Mouse (Mus musculus): ENCODE results near the gene Vmn1r46. TPM values are rescaled to one million over a fixed set of nuclear protein-coding genes. Genes with fewer than 3 reads are reported as not detected.
"Not testable (repeated sequence)": the region's sequence is repeated elsewhere in the genome, so short reads cannot be mapped to it uniquely, and the experiment has no call there.

The Vmn1r46 gene
- not detected in 2 replicates for polyA plus RNA-seq (2015; fragmentation: Nextera tagmentation; extraction: Ambion mirVana)

DNA sequence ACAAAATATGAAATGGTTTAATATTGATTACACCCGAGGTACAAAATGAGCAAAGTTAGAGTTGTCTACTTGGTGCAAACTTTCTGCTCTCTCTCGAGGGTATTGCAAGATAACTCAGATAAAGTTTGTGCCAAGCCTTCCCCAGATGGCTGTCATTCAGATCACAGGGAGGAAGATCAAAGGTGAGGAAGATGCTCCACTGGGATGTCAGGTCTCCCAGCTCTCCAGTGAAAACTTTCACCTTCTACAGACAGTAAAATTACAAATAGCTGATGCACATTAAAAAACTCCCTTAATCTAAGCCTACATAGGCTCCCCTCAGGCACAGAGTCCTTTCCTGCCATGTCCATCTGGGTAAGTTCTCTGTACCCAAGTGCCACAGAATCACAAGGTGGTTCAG lies at the start of gene Vmn1r46:
Gene Vmn1r46, plus strand, starts transcription at position 301 of the 400 bp plus-strand sequence.
- WGBS, result 59% methylated on average over 2 of the region's 2 CpGs
- Histone ChIP-seq H3K9ac (no peak within 1 kb of the TSS), H3K27me3 (no peaks in the 10 kb centered on the region), H3K4me1 (no peaks in the 10 kb centered on the region), H3K36me3 (ENCODE audit: poor library complexity, severe bottlenecking) (no peaks in the 10 kb centered on the region), H3K9me3 (replicated peaks) (peaks cover 42% of the 10 kb centered on the region), H3K4me3 (no peak within 1 kb of the TSS), H3K27ac (no peak within 1 kb of the TSS), H3K4me2 (no peak within 1 kb of the TSS)
- no peak for ATAC-seq

GRCm38 (mm10) chr6:89940498-89940897 lies 28.6 kb upstream of the Vmn1r46 start, which contains the start of gene Vmn1r45:
Gene Vmn1r45 (minus strand): TSS chr6:89940598.
- not testable (repeated sequence) for H3K9ac ChIP-seq; H3K4me3 ChIP-seq; H3K36me3 ChIP-seq (ENCODE audit: poor library complexity, severe bottlenecking); ATAC-seq; H3K4me1 ChIP-seq; H3K4me2 ChIP-seq; H3K9me3 ChIP-seq (replicated peaks); H3K27ac ChIP-seq; H3K27me3 ChIP-seq
- 87% methylated on average over 2 of the region's 2 CpGs for WGBS

GRCm38 (mm10) chr6:89940926-89941325 lies 28.2 kb upstream of the Vmn1r46 start:
- Histone ChIP-seq H3K27ac (no peak overlapping the region), H3K4me1 (no peaks in the 10 kb centered on the region), H3K27me3 (no peaks in the 10 kb centered on the region), H3K4me3 (no peak overlapping the region), H3K9ac (no peak overlapping the region), H3K9me3 (replicated peaks) (peaks cover 6% of the 10 kb centered on the region), H3K4me2 (no peak overlapping the region), H3K36me3 (ENCODE audit: poor library complexity, severe bottlenecking) (no peaks in the 10 kb centered on the region)
- no peak for ATAC-seq
- 85% methylated on average over 2 of the region's 2 CpGs for WGBS

DNA sequence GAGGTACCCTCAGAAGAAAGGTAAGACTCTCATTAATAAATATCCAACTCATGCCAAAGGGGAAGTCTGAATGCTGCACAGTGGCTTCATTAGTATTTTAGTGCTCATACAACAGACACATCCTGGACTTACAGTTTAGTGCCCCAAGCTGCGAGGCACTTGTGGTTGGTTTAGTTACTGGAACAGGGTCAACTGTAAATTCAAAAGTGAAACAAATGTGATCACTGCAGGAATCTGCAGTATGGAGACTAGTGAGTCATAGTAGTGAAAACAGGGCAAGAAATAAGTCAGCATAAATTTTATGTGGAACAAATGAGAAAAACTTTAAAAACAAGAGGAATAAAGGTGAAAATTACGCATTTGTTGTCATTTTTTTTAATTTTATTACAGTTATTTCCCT lies 15.6 kb upstream of the Vmn1r46 start:
- no peaks in the 10 kb centered on the region for H3K36me3 ChIP-seq (ENCODE audit: poor library complexity, severe bottlenecking)
- no peak overlapping the region for H3K27ac ChIP-seq
- 74% methylated on average over 2 of the region's 2 CpGs for WGBS
- no peak overlapping the region for H3K4me2 ChIP-seq
- H3K27me3 ChIP-seq, result no peaks in the 10 kb centered on the region
- H3K4me3 ChIP-seq, result no peak overlapping the region
- no peak for ATAC-seq
- H3K9ac ChIP-seq, result no peak overlapping the region
- H3K9me3 ChIP-seq (replicated peaks), result peaks cover 14% of the 10 kb centered on the region
- no peaks in the 10 kb centered on the region for H3K4me1 ChIP-seq

DNA sequence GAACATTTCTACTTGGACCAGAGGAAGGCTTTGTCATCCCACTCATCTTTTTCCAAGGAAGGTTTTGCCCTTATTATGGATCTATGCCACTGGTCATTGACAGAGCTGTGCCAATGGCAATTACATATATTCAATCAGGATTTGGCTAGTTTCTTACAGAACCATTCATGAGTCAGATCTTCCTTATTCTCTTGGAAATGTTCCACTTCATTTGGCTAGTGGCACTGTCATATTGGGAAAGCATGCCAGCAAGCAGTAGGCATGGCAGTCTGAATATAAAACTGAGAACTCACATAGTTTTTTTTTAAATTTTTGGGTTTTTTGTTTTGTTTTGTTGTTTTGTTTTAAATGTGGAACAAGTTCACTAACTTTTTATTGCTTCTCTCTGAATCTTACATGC lies 2.8 kb upstream of the Vmn1r46 start:
- H3K27ac ChIP-seq, result no peak overlapping the region
- H3K36me3 ChIP-seq (ENCODE audit: poor library complexity, severe bottlenecking), result no peaks in the 10 kb centered on the region
- no peak for ATAC-seq
- H3K9me3 ChIP-seq (replicated peaks), result peaks cover 39% of the 10 kb centered on the region
- H3K4me1 ChIP-seq, result no peaks in the 10 kb centered on the region
- no peak overlapping the region for H3K9ac ChIP-seq
- no peaks in the 10 kb centered on the region for H3K27me3 ChIP-seq
- no peak overlapping the region for H3K4me2 ChIP-seq
- no peak overlapping the region for H3K4me3 ChIP-seq

- WGBS, result 12% methylated on average over 1 of the region's 1 CpGs
- Histone ChIP-seq H3K4me1 (no peaks in the 10 kb centered on the region), H3K27me3 (no peaks in the 10 kb centered on the region), H3K27ac (no peak overlapping the region), H3K9ac (no peak overlapping the region), H3K9me3 (replicated peaks) (peaks cover 24% of the 10 kb centered on the region), H3K4me3 (no peak overlapping the region), H3K4me2 (no peak overlapping the region), H3K36me3 (ENCODE audit: poor library complexity, severe bottlenecking) (no peaks in the 10 kb centered on the region)
- ATAC-seq, result no peak
Observed at GRCm38 (mm10) chr6:89985989-89986388, 16.9 kb downstream of the Vmn1r46 start.

DNA sequence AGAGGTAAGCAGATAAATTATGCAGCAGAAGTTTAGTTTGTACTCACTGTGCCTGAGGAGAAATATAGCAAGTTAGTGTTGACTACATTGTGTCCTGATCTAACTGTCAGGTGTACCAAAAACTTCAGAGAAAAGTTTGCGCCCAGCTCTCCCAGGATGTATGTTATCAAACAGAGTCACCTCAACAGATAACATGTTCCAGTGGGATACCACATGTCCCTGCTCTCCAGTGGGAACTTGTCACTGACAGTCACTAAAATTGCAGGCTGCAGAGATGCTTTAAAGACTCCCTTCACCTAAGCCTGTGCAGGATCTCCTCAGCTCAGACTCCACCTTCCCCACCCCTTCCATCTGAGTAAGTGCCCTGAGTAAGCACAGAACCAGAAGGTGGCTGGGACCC lies 46.7 kb downstream of the Vmn1r46 start, which contains the start of gene Vmn1r47:
Gene Vmn1r47, plus strand, starts transcription at position 301 of the 400 bp plus-strand sequence.
- not testable (repeated sequence) for H3K9me3 ChIP-seq (replicated peaks); ATAC-seq; H3K27ac ChIP-seq; H3K4me2 ChIP-seq; H3K9ac ChIP-seq; H3K36me3 ChIP-seq (ENCODE audit: poor library complexity, severe bottlenecking); H3K4me3 ChIP-seq; H3K27me3 ChIP-seq; H3K4me1 ChIP-seq
- 92% methylated on average over 1 of the region's 1 CpGs for WGBS

Other genes with a start within 250 kb of the Vmn1r46 start
- gene Vmn1r41, start 228.5 kb upstream of the Vmn1r46 start, polyA plus RNA-seq (2015; fragmentation: Nextera tagmentation; extraction: Ambion mirVana), result not detected in 2 replicates
- not detected in 2 replicates for gene Vmn1r42, start 92.9 kb upstream of the Vmn1r46 start, polyA plus RNA-seq (2015; fragmentation: Nextera tagmentation; extraction: Ambion mirVana)
- gene Vmn1r43, start 92.9 kb upstream of the Vmn1r46 start, polyA plus RNA-seq (2015; fragmentation: Nextera tagmentation; extraction: Ambion mirVana), result not detected in 2 replicates
- gene Vmn1r44, start 85.7 kb upstream of the Vmn1r46 start, polyA plus RNA-seq (2015; fragmentation: Nextera tagmentation; extraction: Ambion mirVana), result not detected in 2 replicates
- not detected in 2 replicates for gene Vmn1r45, start 28.7 kb upstream of the Vmn1r46 start, polyA plus RNA-seq (2015; fragmentation: Nextera tagmentation; extraction: Ambion mirVana)
- gene Vmn1r47, start 46.8 kb downstream of the Vmn1r46 start, polyA plus RNA-seq (2015; fragmentation: Nextera tagmentation; extraction: Ambion mirVana), result not detected in 2 replicates
- not detected in 2 replicates for gene Vmn1r48, start 67.5 kb downstream of the Vmn1r46 start, polyA plus RNA-seq (2015; fragmentation: Nextera tagmentation; extraction: Ambion mirVana)
- gene Vmn1r49, start 109.2 kb downstream of the Vmn1r46 start, polyA plus RNA-seq (2015; fragmentation: Nextera tagmentation; extraction: Ambion mirVana), result not detected in 2 replicates
- gene Vmn1r50, start 132.1 kb downstream of the Vmn1r46 start, polyA plus RNA-seq (2015; fragmentation: Nextera tagmentation; extraction: Ambion mirVana), result not detected in 2 replicates
- not detected in 2 replicates for gene Vmn1r51, start 153.3 kb downstream of the Vmn1r46 start, polyA plus RNA-seq (2015; fragmentation: Nextera tagmentation; extraction: Ambion mirVana)
- gene Vmn1r52, start 205.5 kb downstream of the Vmn1r46 start, polyA plus RNA-seq (2015; fragmentation: Nextera tagmentation; extraction: Ambion mirVana), result not detected in 2 replicates
- gene V1ra8, start 233.5 kb downstream of the Vmn1r46 start, polyA plus RNA-seq (2015; fragmentation: Nextera tagmentation; extraction: Ambion mirVana), result not detected in 2 replicates